Mouse (Mus musculus) c-Kit-positive CD71-negative TER-119-negative erythroid progenitor cells, embryonic 14.5 days (primary cell): ENCODE data around the gene B3gnt8.
"Not testable (repeated sequence)": the region's sequence is repeated elsewhere in the genome, so short reads cannot be mapped to it uniquely, and the experiment has no call there.

Source experiments
- DNase-seq: peaks from one replicate; pipeline ENCODE4 v3.0.0-alpha.2; 2013; ENCODE audit warnings: low read depth

Gene B3gnt8

GRCm38 (mm10) chr7:25626509-25627430 is at the start of gene B3gnt8:
Gene B3gnt8, plus strand, starts transcription at chr7:25626654.
- no peak for DNase-seq

- not testable (repeated sequence) for DNase-seq
Measured at GRCm38 (mm10) chr7:25576793-25577437, 49.5 kb upstream of the B3gnt8 start.

- DNase-seq: no peak
Measured at GRCm38 (mm10) chr7:25579441-25579840, 47.0 kb upstream of the B3gnt8 start.

GRCm38 (mm10) chr7:25582301-25582810 is 44.1 kb upstream of the B3gnt8 start:
- no peak for DNase-seq

GRCm38 (mm10) chr7:25584651-25585050 is 41.8 kb upstream of the B3gnt8 start:
- no peak for DNase-seq

GRCm38 (mm10) chr7:25585351-25586204 is 40.9 kb upstream of the B3gnt8 start:
- no peak for DNase-seq

GRCm38 (mm10) chr7:25591226-25591625 is 35.2 kb upstream of the B3gnt8 start:
- DNase-seq: no peak

GRCm38 (mm10) chr7:25593859-25594258 is 32.6 kb upstream of the B3gnt8 start:
- no peak for DNase-seq

- DNase-seq: peak; percentile 63
Measured at GRCm38 (mm10) chr7:25599663-25600062, 26.8 kb upstream of the B3gnt8 start.

GRCm38 (mm10) chr7:25600666-25601065 is 25.8 kb upstream of the B3gnt8 start:
- DNase-seq: no peak

GRCm38 (mm10) chr7:25601346-25601745 is 25.1 kb upstream of the B3gnt8 start:
- DNase-seq: no peak

GRCm38 (mm10) chr7:25606625-25607063 is 19.8 kb upstream of the B3gnt8 start:
- no peak for DNase-seq

- DNase-seq: no peak
Measured at GRCm38 (mm10) chr7:25607196-25607595, 19.3 kb upstream of the B3gnt8 start.

GRCm38 (mm10) chr7:25610056-25610455 is 16.4 kb upstream of the B3gnt8 start:
- DNase-seq: no peak

GRCm38 (mm10) chr7:25611501-25611900 is 15.0 kb upstream of the B3gnt8 start:
- DNase-seq: no peak

- no peak for DNase-seq
Measured at GRCm38 (mm10) chr7:25614086-25614485, 12.4 kb upstream of the B3gnt8 start.

- DNase-seq: no peak
Measured at GRCm38 (mm10) chr7:25614831-25615705, 11.4 kb upstream of the B3gnt8 start.

- DNase-seq: no peak
Measured at GRCm38 (mm10) chr7:25615706-25616011, 10.8 kb upstream of the B3gnt8 start, which contains the start of gene Erich4. Gene Erich4, minus strand, starts transcription at chr7:25615892.

- DNase-seq: no peak
Measured at GRCm38 (mm10) chr7:25617376-25618160, 8.9 kb upstream of the B3gnt8 start.
